Mouse (Mus musculus): ENCODE data around the gene Snapc2. TPM values are rescaled to one million over a fixed set of nuclear protein-coding genes. Genes with fewer than 3 reads are reported as not detected.

The Snapc2 gene
- polyA plus RNA-seq, 1 experiment from 2014 or later, result 62.7 TPM

DNA sequence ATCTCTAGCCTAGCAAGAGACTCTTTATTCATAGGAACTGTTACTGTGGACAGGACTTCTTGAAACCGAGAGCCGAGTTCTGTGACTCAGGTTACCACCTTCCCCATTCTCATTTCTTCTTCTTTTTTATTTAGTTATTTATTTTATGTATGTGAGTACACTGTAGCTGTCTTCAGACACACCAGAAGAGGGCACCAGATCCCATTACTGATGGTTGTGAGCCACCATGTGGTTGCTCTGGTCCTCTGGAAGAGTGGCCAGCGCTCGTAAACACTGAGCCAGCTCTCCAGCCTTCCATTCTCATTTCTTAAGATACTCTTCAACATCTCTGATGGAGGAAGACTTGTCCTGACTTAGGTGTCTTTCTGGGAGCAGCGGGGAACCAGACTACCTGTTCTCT is 39.9 kb downstream of the Snapc2 start:
- H3K36me3 ChIP-seq, result peaks cover 76% of the 10 kb centered on the region

DNA sequence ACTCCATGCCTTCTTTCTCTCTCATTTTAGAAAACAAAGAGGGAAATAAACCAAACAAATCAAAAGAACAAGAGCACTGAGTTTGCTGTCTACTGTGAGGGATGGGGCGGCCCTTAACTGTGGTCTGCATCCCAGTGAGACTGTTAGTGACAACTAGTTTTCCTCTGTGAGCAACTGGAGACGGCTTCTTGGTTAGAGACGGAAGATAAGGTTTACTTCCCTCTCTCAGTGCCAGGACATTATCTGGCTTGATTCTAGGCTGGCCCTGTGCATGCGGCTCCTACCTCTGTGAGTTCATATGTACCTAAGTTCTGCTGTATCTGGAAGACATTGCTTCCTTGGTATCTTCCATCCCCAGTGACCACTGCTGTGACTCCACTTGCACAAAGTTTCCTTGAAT is 44.9 kb downstream of the Snapc2 start:
- Histone ChIP-seq H3K9me3 (no peaks in the 10 kb centered on the region), H3K4me3 (replicated peaks) (no peak overlapping the region), H3K9ac (replicated peaks) (no peak overlapping the region), H3K4me1 (replicated peaks) (no peaks in the 10 kb centered on the region), H3K4me2 (replicated peaks) (no peak overlapping the region), H3K27ac (no peak overlapping the region), H3K36me3 (peaks cover 82% of the 10 kb centered on the region), H3K27me3 (no peaks in the 10 kb centered on the region)
- WGBS, result 97% methylated on average over 4 of the region's 4 CpGs
- no peak for ATAC-seq

More for the DNA sequence above, 39.9 kb downstream of the Snapc2 start:
- Histone ChIP-seq H3K27ac (no peak overlapping the region), H3K4me1 (replicated peaks) (no peaks in the 10 kb centered on the region), H3K4me3 (replicated peaks) (no peak overlapping the region), H3K9me3 (no peaks in the 10 kb centered on the region), H3K4me2 (replicated peaks) (no peak overlapping the region), H3K9ac (replicated peaks) (no peak overlapping the region), H3K27me3 (no peaks in the 10 kb centered on the region)
- 95% methylated on average over 5 of the region's 5 CpGs for WGBS
- no peak for ATAC-seq

DNA sequence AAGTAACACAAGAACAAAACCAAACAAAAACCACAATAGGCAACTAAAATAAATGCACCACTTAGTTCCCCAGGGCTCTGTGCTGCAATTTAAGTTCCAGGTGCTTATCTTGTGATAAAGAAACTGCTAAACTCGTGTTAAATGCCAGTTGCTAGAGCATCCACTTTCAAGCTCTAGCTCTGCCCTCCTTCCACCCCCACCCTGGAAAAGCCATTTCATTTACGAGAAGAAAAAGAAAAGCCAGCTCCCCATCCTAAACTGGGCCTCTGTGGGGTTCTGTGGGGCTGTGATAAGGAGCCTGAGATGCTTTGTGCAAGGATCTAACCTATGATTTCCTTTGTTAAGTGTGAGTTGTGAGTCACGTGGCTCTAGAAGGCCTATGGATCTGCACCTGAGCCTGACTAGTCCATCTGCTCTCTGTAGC is 51.3 kb downstream of the Snapc2 start:
- Histone ChIP-seq H3K4me3 (replicated peaks) (no peak overlapping the region), H3K27ac (no peak overlapping the region), H3K9me3 (no peaks in the 10 kb centered on the region), H3K36me3 (peaks cover 97% of the 10 kb centered on the region), H3K4me1 (replicated peaks) (no peaks in the 10 kb centered on the region), H3K9ac (replicated peaks) (no peak overlapping the region), H3K4me2 (replicated peaks) (no peak overlapping the region), H3K27me3 (no peaks in the 10 kb centered on the region)
- 90% methylated on average over 3 of the region's 3 CpGs for WGBS
- ATAC-seq, result no peak

Other genes starting within 250 kb of the Snapc2 start
- gene Cd209f, start 147.2 kb upstream of the Snapc2 start, polyA plus RNA-seq (2015; fragmentation: Nextera tagmentation; extraction: Ambion mirVana), result 0.23 TPM in 1 of 2 replicates, not detected in the other
- gene Cd209g, start 119.0 kb upstream of the Snapc2 start, polyA plus RNA-seq (2015; fragmentation: Nextera tagmentation; extraction: Ambion mirVana), result not detected in 2 replicates
- gene Evi5l, start 86.5 kb upstream of the Snapc2 start, polyA plus RNA-seq (2015; fragmentation: Nextera tagmentation; extraction: Ambion mirVana), result 91.4 and 92.5 TPM in 2 replicates
- gene Prr36, start 35.6 kb upstream of the Snapc2 start, polyA plus RNA-seq (2015; fragmentation: Nextera tagmentation; extraction: Ambion mirVana), result 44.2 and 52.1 TPM in 2 replicates
- 0.17 TPM in 1 of 2 replicates, not detected in the other for gene Lrrc8e, start 26.3 kb upstream of the Snapc2 start, polyA plus RNA-seq (2015; fragmentation: Nextera tagmentation; extraction: Ambion mirVana)
- 33.0 and 36.9 TPM in 2 replicates for gene Map2k7, start 14.3 kb upstream of the Snapc2 start, polyA plus RNA-seq (2015; fragmentation: Nextera tagmentation; extraction: Ambion mirVana)
- gene Gm49320, start 14.2 kb upstream of the Snapc2 start, polyA plus RNA-seq (2015; fragmentation: Nextera tagmentation; extraction: Ambion mirVana), result 0.90 and 1.2 TPM in 2 replicates
- 8.0 and 8.5 TPM in 2 replicates for gene Tgfbr3l, start 4.9 kb upstream of the Snapc2 start, polyA plus RNA-seq (2015; fragmentation: Nextera tagmentation; extraction: Ambion mirVana)
- gene Ctxn1, start 6.2 kb downstream of the Snapc2 start, polyA plus RNA-seq (2015; fragmentation: Nextera tagmentation; extraction: Ambion mirVana), result 245 and 257 TPM in 2 replicates
- gene Timm44, start 22.8 kb downstream of the Snapc2 start, polyA plus RNA-seq (2015; fragmentation: Nextera tagmentation; extraction: Ambion mirVana), result 44.5 and 45.1 TPM in 2 replicates
- gene Ccl25, start 72.1 kb downstream of the Snapc2 start, polyA plus RNA-seq (2015; fragmentation: Nextera tagmentation; extraction: Ambion mirVana), result 20.0 and 23.2 TPM in 2 replicates
- 152 and 163 TPM in 2 replicates for gene Elavl1, start 72.3 kb downstream of the Snapc2 start, polyA plus RNA-seq (2015; fragmentation: Nextera tagmentation; extraction: Ambion mirVana)
- gene Cers4, start 239.9 kb downstream of the Snapc2 start, polyA plus RNA-seq (2015; fragmentation: Nextera tagmentation; extraction: Ambion mirVana), result 37.6 and 39.5 TPM in 2 replicates